Mouse (Mus musculus): ENCODE results near the gene Zbp1.

DNA sequence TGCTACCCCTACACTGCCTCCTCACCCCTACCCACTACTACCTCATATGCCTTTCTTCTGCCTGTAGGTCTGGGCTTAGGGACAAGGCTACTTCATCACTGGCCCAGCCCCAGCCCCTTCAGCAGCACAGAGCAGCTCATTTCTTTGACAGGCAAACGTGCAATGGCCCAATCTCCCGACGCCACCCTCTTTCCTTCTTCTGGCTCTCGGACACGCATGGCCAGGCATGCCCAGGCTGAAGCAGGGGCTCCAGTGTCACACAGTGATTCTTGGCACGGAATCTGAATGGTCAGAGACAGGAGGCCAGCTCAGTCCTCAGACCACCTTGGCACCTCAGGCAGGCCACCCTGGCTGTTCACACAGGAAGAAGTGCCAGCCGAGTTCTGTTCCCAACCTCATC, 32.4 kb upstream of the Zbp1 start:
- TF ChIP-seq POLR2A (IDR thresholded peaks at IDR 0.05; ENCODE audit: borderline replicate concordance, control insufficient read depth, low read depth, low read length) = no peak
- no peak for TF ChIP-seq CTCF (IDR thresholded peaks at IDR 0.05; ENCODE audit: control insufficient read depth, insufficient read depth, low read length)

Data from bone marrow, adult 2 months (tissue).